Mouse (Mus musculus): ENCODE measurements at regions not wholly inside any gene's neighbourhood (a gene's known extent, or its start where the extent isn't known, plus 50 kb on each side); places are given as distances from the start of the nearest gene placed in this dataset.

DNA sequence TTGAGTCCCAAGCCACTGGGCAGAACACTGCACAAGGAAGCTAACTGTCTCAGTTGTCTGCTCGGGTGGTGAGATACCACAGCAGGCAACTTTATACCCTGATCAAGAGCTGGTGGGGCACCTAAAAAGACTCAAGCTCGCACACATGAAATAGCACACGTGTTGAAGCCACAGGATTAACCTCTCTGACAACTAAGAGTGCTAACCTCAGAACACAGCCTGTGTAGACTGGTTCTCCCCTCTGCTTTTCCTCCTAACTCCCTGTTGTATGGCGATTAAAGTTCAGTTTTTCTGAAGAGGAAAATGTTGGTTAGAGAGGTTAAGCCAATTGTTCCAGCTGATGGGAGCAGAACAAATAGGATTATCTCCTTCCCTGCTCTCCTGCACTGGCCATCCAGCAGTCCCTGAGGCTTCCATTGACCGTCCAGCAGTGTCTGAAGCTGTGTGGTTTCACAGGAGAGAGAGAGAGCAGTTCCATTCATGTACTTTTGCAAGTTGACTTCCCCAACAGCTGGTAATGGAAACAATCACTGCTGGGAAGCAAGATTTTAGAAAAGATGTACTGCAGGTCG lies 239.6 kb upstream of the Kif2a start:
- no peak for DNase-seq

DNA sequence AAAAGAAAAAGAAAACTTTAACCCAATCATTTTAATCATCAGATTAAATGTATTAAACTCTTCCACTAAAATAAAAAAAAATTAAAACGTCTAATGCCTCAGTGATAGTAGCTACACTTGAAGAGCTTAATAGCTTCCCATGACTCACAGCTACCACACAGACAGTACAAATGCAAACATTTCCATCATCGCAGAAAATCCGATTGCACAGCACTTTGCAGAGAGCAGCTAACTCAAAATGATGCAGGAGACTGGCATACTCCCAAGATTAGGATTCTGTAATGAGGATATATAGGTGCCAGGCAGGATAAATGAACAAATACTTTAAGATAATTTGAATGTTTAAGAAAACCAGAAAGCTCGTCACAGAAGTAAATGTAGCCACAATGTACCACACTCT lies 238.3 kb upstream of the Kif2a start:
- DNase-seq = no peak

DNA sequence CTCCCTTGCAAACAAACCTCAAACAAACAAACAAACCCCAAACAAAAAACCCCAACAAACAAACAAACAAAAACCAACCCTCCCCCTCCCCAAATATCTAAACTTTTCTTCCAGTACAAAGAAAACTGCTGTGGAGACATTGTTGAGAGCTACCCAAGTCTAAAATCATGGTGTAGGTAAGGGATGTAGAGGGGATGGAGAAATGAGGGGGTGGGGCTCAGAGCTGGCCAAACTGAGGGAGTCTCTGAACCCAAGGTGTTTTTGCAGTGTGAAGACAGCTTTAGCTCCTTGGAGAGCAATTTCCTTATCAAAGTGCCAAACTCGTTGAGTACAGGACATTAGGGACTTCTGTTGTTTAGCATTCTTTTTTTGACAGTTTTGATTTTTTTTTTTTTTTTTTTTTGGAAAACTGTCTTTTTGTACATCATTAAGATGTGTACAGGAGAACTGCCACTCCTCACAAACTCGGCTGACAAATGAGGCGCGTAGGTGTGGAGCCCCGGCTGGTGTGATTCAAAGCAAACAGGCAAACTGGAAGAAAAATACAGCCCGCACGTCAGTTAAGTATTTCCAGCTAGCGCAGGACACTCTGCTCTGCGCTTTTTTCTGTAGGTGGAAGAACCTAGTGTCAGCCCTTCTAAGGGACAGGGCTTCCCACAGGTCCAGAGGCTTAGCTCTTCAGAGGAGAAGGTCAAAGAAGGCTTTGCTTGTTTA lies 226.0 kb upstream of the Kif2a start:
- DNase-seq = no peak

DNA sequence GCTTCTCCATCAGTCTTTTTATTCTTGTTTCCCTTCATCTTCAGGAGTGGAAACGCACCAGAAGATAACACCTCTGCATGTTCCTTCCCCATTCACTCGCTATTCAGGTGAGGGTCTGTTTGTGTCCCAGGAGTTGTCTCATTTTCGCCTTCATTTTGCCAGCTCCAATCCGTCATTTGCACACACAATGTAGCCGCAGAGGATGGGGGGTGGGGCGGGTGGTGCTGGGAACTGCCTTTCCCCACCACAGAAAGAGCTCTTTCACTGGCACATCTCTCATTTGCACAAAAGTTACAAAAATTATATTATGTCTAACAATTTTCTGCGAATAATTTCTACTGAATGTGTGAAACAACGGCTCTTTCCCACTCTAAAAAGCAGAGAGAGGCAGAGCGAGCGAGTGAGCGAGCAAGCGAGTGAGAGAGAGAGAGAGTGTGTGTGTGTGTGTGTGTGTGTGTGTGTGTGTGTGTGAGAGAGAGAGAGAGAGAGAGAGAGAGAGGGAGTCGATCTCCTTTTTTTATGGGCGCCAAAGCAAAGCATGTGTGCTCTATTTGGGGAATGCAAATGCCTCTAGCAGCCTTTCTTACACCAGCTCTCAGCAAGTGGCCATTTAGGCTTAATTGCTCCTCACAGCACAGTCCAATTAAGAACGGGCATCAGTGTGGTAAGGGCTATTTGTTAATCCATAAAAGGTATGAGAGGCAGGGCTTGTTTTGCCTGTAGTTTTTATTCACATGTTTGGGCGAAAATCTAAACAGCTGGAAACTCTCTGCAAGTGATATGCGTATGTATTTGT lies 225.2 kb upstream of the Kif2a start:
- no peak for DNase-seq

DNA sequence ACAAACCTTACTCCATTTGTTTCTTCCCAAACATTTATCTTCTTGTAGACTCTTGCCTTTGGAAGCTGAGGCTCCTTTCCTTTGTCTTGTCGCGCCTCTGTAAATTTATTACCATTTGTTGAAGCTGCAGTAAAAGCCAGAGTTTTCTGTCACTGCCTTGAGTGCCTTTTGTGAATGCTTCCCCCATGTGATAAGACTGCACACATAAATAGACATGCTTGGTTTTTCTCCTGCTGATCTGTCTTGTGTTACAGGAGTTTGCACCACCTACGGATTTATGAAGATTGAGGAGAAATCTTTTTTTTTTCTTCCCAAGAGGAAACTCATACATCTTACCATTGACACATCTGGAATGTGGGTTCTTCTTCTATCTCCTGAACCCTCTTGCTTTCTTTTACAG lies 222.2 kb upstream of the Kif2a start:
- no peak for DNase-seq

DNA sequence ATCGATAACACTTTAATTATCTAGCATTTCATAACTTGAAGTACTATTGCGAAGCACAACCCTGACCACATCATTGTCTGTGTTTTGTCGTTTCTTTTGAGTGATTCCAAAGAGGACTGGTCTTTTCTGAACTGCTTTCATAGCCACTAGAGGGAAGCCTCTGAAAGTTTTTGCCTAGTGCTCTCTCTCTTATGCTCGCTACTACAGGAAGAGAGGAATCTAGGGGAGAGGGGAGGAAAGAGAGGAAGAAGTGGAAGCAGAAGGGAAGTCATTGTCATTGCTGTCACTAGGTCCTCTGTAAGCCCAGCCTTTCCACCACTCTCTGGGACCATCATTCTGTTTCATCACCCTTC lies 217.1 kb upstream of the Kif2a start:
- no peak for DNase-seq

DNA sequence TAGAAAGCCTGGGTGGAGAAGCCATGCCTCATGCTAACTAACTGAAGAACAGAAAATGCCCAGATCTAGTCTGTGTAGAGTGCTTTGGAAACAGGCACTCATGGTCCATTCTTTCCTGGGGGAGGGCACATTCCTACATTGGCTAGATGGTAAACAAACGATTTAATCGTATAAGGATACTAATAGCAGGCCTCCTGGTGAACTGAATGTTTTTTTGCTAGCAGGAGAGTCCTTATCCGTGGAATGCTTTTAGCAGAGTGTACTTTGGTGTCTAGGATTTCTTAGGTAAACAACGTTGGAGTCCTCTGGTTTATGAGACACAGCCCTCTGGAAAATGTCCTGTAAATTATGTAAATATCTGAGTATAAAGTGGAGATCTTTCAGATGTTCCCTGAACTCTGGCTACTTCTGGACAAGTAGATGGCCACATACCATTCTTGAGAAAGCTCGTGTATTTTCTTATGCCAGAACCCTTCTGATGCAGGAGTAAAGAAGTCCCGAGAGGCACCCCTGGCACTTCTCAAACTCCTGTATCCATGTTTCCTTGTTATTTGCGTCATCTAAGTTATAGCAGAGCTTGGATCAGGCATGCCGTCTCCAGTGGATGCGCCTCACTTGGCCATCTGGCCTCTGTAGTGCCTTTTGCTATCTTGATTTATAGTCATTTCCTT lies 216.6 kb upstream of the Kif2a start:
- DNase-seq = no peak

DNA sequence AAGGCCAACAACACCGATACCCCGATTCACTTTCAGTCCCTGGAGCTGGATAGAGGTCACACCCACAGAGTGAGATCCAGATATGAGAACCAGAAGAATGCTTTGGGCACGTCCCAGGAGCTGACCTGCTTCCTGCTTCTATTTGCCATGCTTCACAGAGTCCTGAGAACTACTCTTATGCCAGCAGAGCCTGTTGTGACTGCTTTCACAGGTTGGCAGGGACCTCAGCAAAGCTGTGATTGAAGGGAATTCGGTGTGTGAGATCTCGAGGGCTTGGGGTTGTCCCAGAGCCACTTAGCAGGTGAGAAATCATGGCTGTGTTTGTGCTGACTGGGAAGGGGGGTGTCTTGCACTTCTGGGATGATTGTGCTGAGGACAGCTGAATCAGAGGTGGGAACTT lies 197.5 kb upstream of the Kif2a start:
- no peak for DNase-seq

DNA sequence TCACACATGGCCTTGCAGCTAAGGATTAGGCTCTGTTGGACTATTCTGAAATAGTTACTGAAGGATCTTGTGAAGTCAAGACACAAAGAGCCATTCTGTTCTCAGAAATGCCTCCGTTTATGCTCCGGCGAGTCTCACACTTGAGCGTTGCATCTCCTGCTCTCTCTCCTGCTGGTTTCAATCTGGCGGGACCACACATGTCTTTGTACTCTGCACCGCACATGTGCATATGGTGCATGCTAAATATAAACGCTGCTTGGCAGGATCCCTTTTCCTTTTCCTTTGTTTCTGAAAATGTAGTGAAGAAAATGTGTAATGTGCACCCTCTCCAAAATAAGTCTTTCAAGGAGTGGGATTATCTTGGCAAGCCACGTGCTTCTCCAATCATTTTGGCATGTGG lies 196.4 kb upstream of the Kif2a start:
- no peak for DNase-seq

DNA sequence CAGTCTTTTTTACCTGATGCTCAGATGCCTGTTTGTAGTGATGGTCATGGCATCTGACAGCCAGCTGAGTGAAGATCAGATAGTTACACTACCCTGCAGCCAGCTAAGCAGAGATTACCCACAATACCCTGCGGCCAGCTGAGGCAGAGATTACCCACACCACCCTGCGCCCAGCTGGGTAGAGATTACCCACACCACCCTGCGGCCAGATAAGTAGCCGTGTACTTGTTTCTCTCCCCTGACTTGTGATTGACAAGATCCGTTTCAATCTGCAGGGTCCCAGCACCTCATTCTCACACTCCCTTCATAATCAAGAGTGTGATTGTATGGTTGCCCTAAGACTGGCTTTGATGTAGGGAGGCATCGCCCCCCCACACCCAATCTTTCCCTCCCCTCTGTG lies 195.9 kb upstream of the Kif2a start:
- DNase-seq = no peak

DNA sequence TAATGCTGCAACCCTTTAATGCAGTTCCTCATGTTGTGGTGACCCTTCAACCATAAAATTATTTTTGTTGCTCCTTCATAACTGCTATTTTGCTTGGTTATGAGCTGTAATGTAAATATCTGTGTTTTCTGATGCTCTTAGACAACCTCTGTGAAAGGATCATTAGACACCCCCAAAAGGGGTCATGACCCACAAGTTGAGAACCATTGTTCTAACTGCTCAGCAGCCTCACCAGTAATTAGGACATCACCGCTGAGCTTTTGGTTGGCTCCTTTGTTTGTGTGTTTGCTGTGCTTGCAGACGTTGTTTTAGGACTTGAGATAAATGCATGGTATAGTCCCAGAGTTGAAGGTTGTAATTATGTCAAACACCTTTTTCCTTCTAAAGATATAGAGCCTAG lies 191.4 kb upstream of the Kif2a start:
- no peak for DNase-seq

DNA sequence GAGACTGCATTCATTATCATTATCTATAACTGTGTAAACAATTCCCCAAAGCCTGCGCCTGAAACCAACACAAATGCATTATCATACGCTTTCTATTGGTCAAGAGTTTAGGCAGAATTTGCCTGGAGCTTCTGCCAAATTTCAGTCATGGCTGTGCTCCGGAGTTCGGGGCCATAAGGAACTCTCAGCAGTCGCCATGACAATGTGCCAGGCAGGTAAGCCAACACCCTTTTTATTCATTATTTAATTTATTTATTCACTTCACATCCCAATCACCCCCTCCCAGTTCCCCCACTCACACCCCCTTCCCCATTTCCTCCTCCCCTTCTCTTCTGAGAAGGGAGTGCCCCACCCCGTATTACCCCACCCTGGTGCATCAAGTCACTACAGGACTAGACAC lies 188.8 kb upstream of the Kif2a start:
- DNase-seq = no peak

DNA sequence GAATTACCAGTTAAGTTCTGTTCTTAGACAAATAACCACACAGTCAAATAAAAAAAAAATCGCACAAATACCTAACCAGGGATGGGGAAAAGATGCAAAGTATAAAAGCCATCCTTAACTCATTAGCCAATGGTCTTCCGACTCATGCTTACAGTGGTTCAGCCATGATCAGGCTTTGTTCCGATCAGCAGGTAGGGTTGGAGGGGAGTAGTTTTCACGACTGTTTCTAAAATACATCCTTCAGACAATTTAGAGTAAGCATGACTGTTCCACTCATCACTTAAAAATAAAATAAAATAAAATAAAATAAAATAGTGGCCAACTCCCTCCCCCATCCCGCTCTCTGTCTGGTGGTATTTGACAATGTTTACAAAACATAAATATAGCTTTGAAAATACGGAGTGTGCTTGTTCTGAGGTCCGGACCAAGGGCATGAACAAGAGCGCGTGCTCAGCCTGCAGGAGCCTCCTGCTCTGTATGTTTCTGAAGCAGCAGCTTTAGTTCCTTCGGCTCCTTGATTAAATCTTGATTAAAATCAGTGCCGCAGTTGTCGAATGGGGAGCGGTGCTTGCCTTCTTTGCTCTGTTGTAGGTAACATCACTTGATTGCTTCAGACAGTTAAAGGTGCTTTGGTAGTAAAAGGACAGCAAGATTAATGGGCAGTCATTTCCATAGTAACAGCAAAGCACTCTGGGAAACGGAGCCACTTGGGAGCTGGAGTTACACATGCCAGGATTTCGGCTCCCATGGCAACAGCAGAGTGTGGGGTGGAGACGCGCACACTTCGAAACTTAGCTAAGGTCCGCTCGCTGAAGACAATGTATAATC lies 185.6 kb upstream of the Kif2a start:
- peak; percentile 70 for DNase-seq

DNA sequence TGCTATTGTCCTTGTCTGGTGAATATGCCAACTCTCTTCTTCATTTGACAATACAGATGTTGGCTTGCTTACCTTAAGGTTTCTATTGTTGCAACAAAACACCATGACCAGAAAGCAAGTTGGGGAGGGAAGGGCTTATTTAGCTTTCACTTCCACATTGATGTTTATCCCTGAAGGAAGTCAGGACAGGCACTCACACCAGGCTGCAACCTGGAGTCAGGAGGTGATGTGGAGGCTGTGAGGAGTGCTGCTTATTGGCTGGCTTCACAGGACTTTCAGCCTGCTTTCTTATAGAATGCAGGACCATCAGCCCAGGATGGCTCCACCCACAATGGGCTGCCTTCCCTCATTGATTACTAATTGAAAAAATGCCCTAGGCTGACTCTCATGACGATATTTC lies 177.9 kb upstream of the Kif2a start:
- no peak for DNase-seq

DNA sequence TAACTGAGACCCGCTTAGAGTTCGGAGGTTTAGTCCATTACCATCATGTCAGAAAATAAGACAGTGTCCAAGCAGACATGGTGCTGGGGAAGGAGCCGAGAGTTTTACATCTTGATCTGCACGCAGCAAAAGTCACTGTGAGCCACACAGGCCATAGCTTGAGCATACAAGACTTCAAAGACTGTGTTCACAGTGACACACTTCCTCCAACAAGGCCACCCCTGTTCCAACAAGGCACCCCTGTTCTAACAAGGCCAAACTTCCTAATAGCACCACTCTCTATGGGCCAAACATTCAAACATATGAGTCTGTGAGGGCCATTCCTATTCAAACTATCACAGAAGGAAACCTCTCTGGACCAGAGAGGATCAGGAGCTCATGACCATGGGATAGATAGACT lies 171.5 kb upstream of the Kif2a start:
- DNase-seq = no peak

DNA sequence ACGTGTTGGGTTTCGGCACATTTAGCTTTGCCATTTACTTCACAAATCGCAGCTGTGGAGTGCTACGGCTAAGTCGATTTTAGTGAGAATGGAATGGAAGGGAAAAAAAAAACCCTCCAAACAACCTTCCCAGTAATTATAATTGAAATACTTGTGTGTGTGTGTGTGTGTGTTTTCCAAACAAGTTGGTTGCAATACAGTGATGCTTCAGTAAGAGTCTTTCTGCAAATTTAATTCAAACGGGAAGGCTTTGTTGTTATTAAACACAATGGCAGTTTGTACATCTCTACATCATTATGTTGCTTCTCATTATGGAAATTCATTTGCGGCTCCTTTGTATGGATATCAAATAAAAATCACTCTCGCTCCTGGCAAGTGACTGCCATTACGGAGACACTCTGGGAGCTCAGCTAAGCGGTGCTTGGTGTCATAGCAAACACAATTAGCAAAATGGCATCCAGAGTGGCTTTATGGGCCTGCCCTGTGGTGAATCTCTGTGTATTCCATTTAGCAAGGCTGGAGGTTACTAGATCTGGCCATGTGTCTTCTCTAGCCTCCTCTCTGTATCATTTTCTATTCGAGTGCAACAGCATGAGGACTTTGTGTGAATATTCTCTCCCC lies 165.4 kb upstream of the Kif2a start:
- DNase-seq = no peak

DNA sequence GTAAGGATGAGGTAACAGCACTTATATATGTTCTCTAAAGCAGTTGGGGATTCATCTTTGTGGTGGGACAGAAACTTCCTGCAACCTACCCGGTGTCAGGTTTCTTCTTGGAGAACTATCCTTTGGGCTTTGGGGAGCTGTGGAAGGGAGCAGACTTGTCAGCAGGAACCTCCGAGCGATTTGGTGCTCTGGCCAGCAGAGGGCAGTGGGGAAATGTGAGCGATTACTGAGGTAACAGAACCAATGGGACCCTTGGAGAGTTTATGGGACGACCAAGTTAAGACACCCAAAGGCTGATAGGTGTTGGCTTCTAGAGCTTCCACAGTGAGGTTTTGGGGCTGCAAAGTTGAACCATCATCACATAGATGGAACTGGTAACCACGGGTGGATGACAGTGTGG lies 160.6 kb upstream of the Kif2a start:
- DNase-seq = peak; percentile 67

DNA sequence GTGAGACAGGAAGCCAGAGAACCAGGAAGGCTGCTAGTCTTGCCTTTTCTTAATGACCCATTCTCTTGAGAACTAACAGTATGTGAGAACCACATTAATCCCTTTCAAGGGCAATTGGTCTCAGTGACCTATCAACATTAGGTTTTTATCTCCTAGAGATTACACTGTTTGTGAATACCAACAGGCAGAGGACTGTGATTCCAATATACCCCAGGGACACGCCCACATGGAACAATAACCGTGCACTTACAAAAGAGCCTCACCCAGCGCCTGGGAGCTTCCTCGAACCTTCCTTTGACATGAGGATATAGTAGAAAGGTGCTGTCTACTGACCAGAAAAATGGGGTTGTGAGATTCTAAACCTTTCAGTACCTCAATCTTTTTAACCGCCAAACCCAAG lies 157.6 kb upstream of the Kif2a start:
- no peak for DNase-seq

DNA sequence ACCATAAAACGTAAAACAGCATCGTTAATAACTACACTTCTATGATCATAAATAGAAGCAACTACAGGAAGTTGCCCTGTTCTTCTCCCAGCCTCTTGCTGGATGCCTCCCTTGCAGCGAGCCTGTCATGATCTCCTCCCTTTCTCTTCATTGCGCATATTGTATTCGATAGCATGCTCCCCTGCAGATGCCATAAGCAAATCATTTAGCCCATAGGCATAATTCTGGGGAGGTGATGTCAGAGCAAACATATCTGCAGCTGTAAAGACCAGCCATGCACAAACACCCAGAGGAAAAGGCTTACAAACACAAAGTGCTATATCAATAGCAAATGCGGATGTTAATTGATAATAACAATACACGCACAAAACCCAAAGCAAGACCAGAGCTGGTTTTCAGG lies 155.7 kb upstream of the Kif2a start:
- no peak for DNase-seq

DNA sequence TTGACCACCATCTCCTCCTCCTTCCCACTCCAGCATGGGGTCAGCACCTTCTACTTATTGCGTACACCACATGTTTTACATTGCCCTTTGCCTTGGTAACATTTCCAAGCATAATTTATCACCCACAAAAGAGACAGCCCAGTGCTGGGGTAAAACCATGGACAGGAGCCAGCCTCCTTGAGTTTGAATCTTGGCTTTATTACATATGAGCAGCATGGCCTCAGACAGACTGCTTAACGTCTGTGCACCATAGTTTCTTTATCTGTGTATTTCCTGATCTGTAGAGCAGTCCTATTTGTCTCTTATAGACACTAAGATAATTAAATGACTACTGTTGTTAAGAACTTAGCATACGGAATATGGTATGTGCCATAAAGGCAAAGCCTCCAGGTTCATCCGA lies 154.0 kb upstream of the Kif2a start:
- DNase-seq = no peak

DNA sequence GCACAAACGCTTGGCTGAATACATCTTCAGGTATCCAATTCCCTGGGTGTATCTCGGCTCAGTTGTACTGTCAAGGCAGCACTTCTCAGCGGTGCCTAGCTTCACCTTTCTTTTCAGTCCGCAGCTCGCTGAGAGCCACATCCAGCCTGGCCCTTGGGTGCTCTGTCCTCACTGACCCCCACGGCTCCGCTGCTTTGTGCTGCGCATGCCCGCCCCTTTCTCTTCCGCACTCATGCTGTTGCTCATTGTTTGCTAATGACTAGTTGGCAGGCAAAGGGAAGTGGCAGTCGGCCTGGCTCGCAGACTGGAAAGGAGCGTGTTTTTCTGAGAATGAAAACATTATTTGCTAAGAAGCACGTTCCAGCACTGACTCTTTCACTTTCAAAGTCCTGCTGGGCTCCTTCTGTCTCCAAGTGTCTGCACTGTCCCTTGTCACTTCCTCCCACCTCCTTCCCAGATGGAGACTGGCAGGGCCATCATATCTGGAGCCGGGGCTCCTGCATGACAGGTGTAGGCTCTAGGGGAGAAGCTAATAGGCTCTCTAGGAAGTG lies 146.7 kb upstream of the Kif2a start:
- DNase-seq = peak; percentile 46

Measured in adrenal gland, postnatal 10 days (tissue).